Mouse (Mus musculus) CH12.LX (cell line): ENCODE measurements around the gene Srf.

Source experiments
- CTCF ChIP-seq, 2 experiments: IDR thresholded peaks in 1 of 2; conservative IDR thresholded peaks in 1 of 2; 2 replicates each; pipeline ENCODE4 v1.5.1; 2011 to 2012; ENCODE audit warnings: low read depth in 2 of 2, low read length in 2 of 2, improper control_type of control experiment in 1 of 2, inconsistent platforms in 1 of 2, mild to moderate bottlenecking in 1 of 2, moderate library complexity in 1 of 2
- E2F4 ChIP-seq: IDR thresholded peaks from 2 replicates; pipeline ENCODE4 v1.6.1; 2011; ENCODE audit warnings: low read depth, low read length, improper control_type of control experiment; ENCODE audit not compliant: insufficient replicate concordance
- NELFE ChIP-seq: IDR thresholded peaks from 2 replicates; pipeline ENCODE4 v1.6.1; 2011; ENCODE audit warnings: low read depth, low read length, improper control_type of control experiment
- POLR2A ChIP-seq: IDR thresholded peaks from 2 replicates; pipeline ENCODE4 v1.6.1; 2011; ENCODE audit warnings: low read depth, mild to moderate bottlenecking, improper control_type of control experiment, low read length
- TCF12 ChIP-seq: IDR thresholded peaks from 2 replicates; pipeline ENCODE4 v1.6.1; 2014; ENCODE audit warnings: low read depth, mild to moderate bottlenecking, inconsistent platforms, low read length, improper control_type of control experiment
- ZNF384 ChIP-seq: IDR thresholded peaks from 2 replicates; pipeline ENCODE4 v1.6.1; 2012; ENCODE audit warnings: low read depth, low read length, improper control_type of control experiment, inconsistent platforms

DNA sequence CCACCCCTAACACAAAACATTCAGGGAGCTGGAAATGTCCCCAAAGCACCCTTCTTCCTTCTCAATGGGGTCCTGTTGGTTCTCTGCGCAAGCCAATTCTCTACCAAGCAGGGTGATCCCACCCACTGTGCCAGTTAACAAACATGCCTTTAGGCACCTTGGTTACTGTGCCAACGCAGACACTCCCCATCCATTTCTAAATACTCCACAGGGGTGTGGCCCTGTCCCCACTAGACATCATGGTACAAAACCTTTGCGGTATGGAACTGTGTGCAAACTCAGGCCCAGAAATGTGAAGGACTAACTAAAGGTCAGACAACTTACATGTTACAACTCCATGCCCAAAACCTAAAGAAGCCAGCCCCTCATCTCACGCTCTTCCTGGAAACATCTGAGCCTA lies 37.1 kb upstream of the Srf start:
- TF ChIP-seq E2F4 (no peak), NELFE (no peak), CTCF (conservative IDR thresholded peaks at IDR 0.05 in 1 of 2, IDR thresholded peaks at IDR 0.05 in 1 of 2; ENCODE audit: low read depth in 2 of 2, low read length in 2 of 2) (no peak), ZNF384 (no peak), POLR2A (no peak), TCF12 (no peak)
